Mouse (Mus musculus): ENCODE results near the gene Cyp3a16.
"Not testable (repeated sequence)": the region's sequence is repeated elsewhere in the genome, so short reads cannot be mapped to it uniquely, and the experiment has no call there.

DNA sequence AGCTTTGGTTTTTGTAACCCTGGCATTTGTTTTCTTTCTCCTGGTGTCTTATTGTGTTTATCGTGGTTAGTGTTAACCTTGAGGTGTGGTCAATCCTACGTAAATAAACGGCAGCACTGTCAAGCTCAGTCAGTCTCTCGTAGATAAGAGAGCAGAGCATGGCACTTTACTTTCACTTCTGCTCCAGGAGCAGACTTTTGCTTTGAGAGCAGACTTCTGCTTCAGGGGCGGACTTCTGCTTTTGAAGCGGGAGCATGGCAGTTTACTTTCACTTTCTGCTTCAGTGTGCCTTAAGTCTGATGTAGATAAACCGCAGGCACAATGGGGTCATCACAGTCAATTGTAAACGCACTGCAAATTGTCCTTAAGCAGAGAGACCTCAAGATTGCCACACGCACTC lies 54.1 kb downstream of the Cyp3a16 start:
- TF ChIP-seq CTCF (IDR thresholded peaks at IDR 0.05 in 2 of 3, conservative IDR thresholded peaks at IDR 0.05 in 1 of 3; ENCODE audit: control insufficient read depth in 1 of 3, insufficient read depth in 1 of 3, low read depth in 2 of 3, low read length in 3 of 3, poor library complexity in 1 of 3, severe bottlenecking in 1 of 3); NRF1 (IDR thresholded peaks at IDR 0.05; ENCODE audit: insufficient read depth, low read depth, low read length, poor library complexity, severe bottlenecking); RAD21 (IDR thresholded peaks at IDR 0.05; ENCODE audit: low read depth, low read length); TAL1 (IDR thresholded peaks at IDR 0.05; ENCODE audit: low read length): not testable (repeated sequence)

Measured in MEL (cell line).